Mouse (Mus musculus) liver, embryonic 14.5 days (tissue): Measurements from ENCODE around the gene Fscn3. TPM values are rescaled to one million over a fixed set of nuclear protein-coding genes. Genes with fewer than 3 reads are reported as not detected.

Experiments used
- ATAC-seq: fragments of 200-750 bp; cut with Nextera tagmentation; 2 replicates; pipeline ENCODE4 v1.8.0; 2017; ENCODE audit warnings: moderate number of reproducible peaks, mild to moderate bottlenecking, moderate library complexity; ENCODE audit not compliant: insufficient read depth
- DNase-seq, 3 experiments: peaks; one replicate each; pipeline ENCODE4 v3.0.0-alpha.2; 2012 to 2013; ENCODE audit warnings: low read depth in 3 of 3, low spot score in 3 of 3
- H3K27ac ChIP-seq: fragments of 300-500 bp; sonication (generic); 2 replicates; pipeline ENCODE4 v1.5.1; 2014; ENCODE audit warnings: moderate library complexity, mild to moderate bottlenecking, control low read depth, inconsistent platforms
- H3K27me3 ChIP-seq: fragments of 300-500 bp; sonication (generic); 2 replicates; pipeline ENCODE4 v1.6.1; 2014; ENCODE audit warnings: mild to moderate bottlenecking, low read length, moderate library complexity; ENCODE audit not compliant: control insufficient read depth, insufficient read depth
- H3K36me3 ChIP-seq: fragments of 300-500 bp; sonication (generic); replicated peaks from 2 replicates; pipeline ENCODE4 v1.6.1; 2014; ENCODE audit warnings: low read depth; ENCODE audit not compliant: control insufficient read depth, insufficient read depth
- H3K4me1 ChIP-seq, 2 experiments: fragments of 200-500 bp in 1 of 2; fragments of 300-500 bp in 1 of 2; sonication (generic) in 1 of 2; replicated peaks; 2 replicates each; pipeline ENCODE4 v1.6.1; 2012 to 2014; ENCODE audit warnings: antibody characterized with exemption in 1 of 2, inconsistent platforms in 1 of 2, low read length in 1 of 2; ENCODE audit not compliant: control insufficient read depth in 2 of 2, insufficient read depth in 2 of 2
- H3K4me2 ChIP-seq: fragments of 300-500 bp; sonication (generic); 2 replicates; pipeline ENCODE4 v1.6.1; 2014; ENCODE audit warnings: low read depth, mild to moderate bottlenecking, control low read depth, moderate library complexity
- H3K4me3 ChIP-seq, 2 experiments: fragments of 200-500 bp in 1 of 2; fragments of 300-500 bp in 1 of 2; sonication (generic) in 1 of 2; 2 replicates each; pipeline ENCODE4 v1.5.1; 2012 to 2014; ENCODE audit warnings: low read depth in 2 of 2, low read length in 2 of 2, mild to moderate bottlenecking in 2 of 2, control low read depth in 1 of 2, inconsistent platforms in 1 of 2, moderate library complexity in 1 of 2; ENCODE audit not compliant: insufficient read depth in 1 of 2
- H3K9ac ChIP-seq: fragments of 300-500 bp; sonication (generic); replicated peaks from 2 replicates; pipeline ENCODE4 v1.6.1; 2014; ENCODE audit warnings: mild to moderate bottlenecking, control low read depth, moderate library complexity
- H3K9me3 ChIP-seq: fragments of 300-500 bp; sonication (generic); 2 replicates; pipeline ENCODE4 v1.6.1; 2016; ENCODE audit warnings: low read length, mixed read lengths; ENCODE audit not compliant: control insufficient read depth
- CTCF ChIP-seq: IDR thresholded peaks from 2 replicates; pipeline ENCODE4 v1.5.1; 2016; ENCODE audit warnings: antibody characterized with exemption, low read depth, control low read depth
- EP300 ChIP-seq: IDR thresholded peaks from 2 replicates; pipeline ENCODE4 v1.6.1; 2016; ENCODE audit warnings: antibody characterized with exemption, low read depth
- WGBS: fragments of 180-500 bp; shearing (Covaris S2); extraction: QIAGEN DNeasy Blood & Tissue Kit; methylation state at CpG from one replicate; pipeline ENCODE4 v1.1.7; 2014; ENCODE audit not compliant: insufficient replicate concordance; 5-methylcytosine and 5-hydroxymethylcytosine counted together
- polyA plus RNA-seq, 2 experiments: library from polyadenylated mRNA; depleted of rRNA in 1 of 2; stranded (reverse) in 1 of 2; unstranded in 1 of 2; fragments of >200 nt; fragmentation: Nextera tagmentation in 1 of 2; extraction: Ambion mirVana in 1 of 2; gene quantifications; 2 replicates each; pipeline versions ENCODE4 v1.2.1 to v1.2.3; 2012 to 2014

The Fscn3 gene
- polyA plus RNA-seq, 2 experiments: 0.34 to 0.50 TPM

DNA sequence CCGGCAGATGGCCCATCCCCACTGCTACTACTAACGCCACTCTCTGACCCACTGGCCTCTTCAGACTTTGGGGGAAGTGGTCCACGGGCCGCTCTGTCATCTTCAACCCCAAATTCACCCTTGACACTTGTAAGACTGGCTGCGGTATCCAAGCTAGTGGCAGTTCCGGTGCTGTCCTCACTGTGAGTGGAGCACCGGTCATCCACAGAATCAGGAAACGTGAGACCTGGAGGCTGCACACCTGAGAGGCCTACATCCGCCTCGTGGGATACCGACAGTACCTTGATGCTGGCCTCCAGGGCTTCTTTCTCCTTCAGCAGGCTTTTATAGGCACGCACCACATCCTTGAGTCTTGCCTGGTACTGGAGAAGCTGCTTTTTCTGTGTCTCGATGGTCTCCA, 6.7 kb upstream of the Fscn3 start:
- Histone ChIP-seq H3K4me2 (peak overlapping the region; percentile 87), H3K4me3 (peak overlapping the region; percentile 75 to 76), H3K9ac (peak overlapping the region; percentile 82), H3K4me1 (peaks cover 27 to 28% of the 10 kb centered on the region in 2 experiments), H3K36me3 (peaks cover 30% of the 10 kb centered on the region), H3K27ac (peak overlapping the region; percentile 81), H3K27me3 (no peaks in the 10 kb centered on the region), H3K9me3 (no peaks in the 10 kb centered on the region)
- no peak for DNase-seq
- ATAC-seq: no peak
- TF ChIP-seq EP300 (no peak), CTCF (no peak)
- 22% methylated on average over 13 of the region's 13 CpGs for WGBS

DNA sequence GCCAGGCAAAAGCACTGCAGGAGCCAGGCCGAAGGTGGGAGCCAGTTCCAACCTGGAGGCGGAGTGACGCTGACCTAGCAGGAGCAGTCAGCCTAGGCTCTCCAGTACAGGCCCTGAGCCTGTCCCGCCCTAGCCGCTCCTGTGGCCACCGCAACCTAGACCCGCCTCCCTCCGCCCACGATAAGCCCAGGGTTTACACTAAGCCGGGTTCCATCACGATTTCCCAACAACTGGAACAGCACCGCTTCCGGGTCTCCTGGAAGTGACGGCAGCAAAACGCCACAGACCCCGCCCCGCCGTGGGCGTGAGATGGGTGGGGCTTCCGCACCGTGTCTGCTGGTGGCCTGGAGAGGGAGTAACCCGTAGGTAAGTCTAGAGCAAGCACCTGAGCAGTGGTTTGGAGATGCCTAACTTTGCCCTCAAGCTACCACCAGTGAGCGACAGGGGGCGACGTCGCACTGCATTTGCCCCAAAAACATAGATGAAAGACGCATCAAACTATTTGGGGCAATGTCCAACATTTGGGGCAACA, 6.1 kb upstream of the Fscn3 start:
- Histone ChIP-seq H3K4me1 (peaks cover 27 to 28% of the 10 kb centered on the region in 2 experiments), H3K9me3 (no peaks in the 10 kb centered on the region), H3K9ac (peak overlapping the region; percentile 82), H3K27ac (peak overlapping the region; percentile 81), H3K4me2 (peak overlapping the region; percentile 87), H3K27me3 (no peaks in the 10 kb centered on the region), H3K4me3 (peak overlapping the region; percentile 75 to 76), H3K36me3 (peaks cover 36% of the 10 kb centered on the region)
- ATAC-seq (peak; percentile 85), DNase-seq (peak; percentile 91 to 97 (median 96))
- under 1% methylated on average over 27 of the region's 27 CpGs for WGBS
- TF ChIP-seq EP300 (no peak), CTCF (peak; percentile 96)

DNA sequence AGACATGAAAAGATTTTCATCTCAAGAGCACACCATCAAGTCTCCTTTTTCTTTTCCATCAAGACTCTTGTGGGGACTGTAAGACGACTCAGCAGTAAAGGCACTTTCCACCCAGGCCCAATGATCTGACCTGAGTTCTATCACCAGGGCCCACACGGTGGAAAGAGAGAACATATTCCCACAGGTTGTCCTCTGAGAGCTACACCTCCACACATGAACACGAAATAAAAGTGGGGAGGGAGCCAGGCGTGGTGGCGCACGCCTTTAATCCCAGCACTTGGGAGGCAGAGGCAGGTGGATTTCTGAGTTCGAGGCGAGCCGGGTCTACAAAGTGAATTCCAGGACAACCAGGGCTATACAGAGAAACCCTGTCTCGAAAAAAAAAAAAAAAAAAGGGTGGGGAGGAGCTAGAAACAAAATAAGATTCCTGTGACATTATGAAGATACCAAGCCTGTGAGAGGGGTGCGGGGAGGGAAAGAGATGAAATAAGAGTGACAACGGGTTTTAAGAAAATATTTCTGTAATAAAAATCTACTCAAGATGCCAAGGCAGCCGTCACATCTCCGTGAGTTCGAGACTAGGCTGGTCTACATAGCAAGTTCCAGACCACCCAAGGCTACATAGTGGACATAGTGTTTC, 4.8 kb upstream of the Fscn3 start:
- peaks cover 36% of the 10 kb centered on the region for H3K36me3 ChIP-seq
- peak overlapping the region; percentile 62 for H3K27ac ChIP-seq
- no peaks in the 10 kb centered on the region for H3K27me3 ChIP-seq
- DNase-seq: no peak
- peak overlapping the region in 1 of 2 experiments; percentile 96; a peak in 3 of 4 replicates for H3K4me3 ChIP-seq
- H3K9me3 ChIP-seq: no peaks in the 10 kb centered on the region
- no peak for TF ChIP-seq CTCF
- ATAC-seq: no peak
- peaks cover 27 to 28% of the 10 kb centered on the region in 2 experiments for H3K4me1 ChIP-seq
- peak overlapping the region; percentile 85 for H3K4me2 ChIP-seq
- WGBS: 60% methylated on average over 15 of the region's 15 CpGs
- H3K9ac ChIP-seq: peak overlapping the region; percentile 99

DNA sequence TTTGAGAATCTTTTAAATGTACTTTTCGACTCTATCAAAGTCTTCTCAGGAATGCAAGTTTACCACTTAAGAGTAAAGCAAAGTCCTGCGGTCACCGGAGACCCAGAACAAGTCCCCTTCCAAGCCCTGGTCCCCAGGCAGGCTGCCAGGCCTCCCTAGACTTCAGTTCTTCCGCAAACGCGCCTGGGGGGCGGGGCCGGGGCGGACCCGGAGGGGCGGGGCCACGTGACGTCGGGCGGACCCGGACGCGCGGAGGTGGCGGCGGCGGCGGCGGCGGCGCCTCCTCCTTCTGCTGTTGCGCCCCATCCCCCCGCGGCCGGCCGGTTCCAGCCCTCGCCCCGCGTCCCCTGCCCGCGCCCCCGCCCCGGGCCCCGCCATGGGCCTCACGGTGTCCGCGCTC, 4.3 kb upstream of the Fscn3 start, which contains the start of gene Arf5:
Gene Arf5, plus strand, starts transcription at position 248 of the 400 bp plus-strand sequence.
- 2% methylated on average over 34 of the region's 42 CpGs for WGBS
- peaks cover 27 to 28% of the 10 kb centered on the region in 2 experiments for H3K4me1 ChIP-seq

More for the DNA sequence above, 4.3 kb upstream of the Fscn3 start, which contains the start of gene Arf5:
- Histone ChIP-seq H3K4me3 (peak within 1 kb of the TSS; percentile 84 to 96), H3K27ac (peak within 1 kb of the TSS; percentile 77), H3K36me3 (peaks cover 31% of the 10 kb centered on the region), H3K9ac (peak within 1 kb of the TSS; percentile 99), H3K27me3 (no peaks in the 10 kb centered on the region), H3K9me3 (no peaks in the 10 kb centered on the region), H3K4me2 (peak within 1 kb of the TSS; percentile 87)
- ATAC-seq (peak; percentile 53), DNase-seq (peak; percentile 68 to 74 (median 72))
- TF ChIP-seq EP300 (no peak), CTCF (no peak)
